Mouse (Mus musculus) hindbrain, embryonic 12.5 days (tissue): ENCODE data around the gene Erbb3. TPM values are rescaled to one million over a fixed set of nuclear protein-coding genes. Genes with fewer than 3 reads are reported as not detected.

Experiments
- microRNA-seq: library from miRNA; unstranded; fragments of <30 nt; microRNA quantifications from one replicate; pipeline ENCODE4, GENCODE M21; 2017
- polyA plus RNA-seq: library from polyadenylated mRNA; unstranded; fragments of >200 nt; fragmentation: Nextera tagmentation; extraction: Ambion mirVana; gene quantifications from 2 replicates; pipeline ENCODE4 v1.2.1, GENCODE M21; 2016

The Erbb3 gene
- polyA plus RNA-seq, 1 experiment from 2014 or later: 11.7 TPM

Small RNA genes lying within 50 kb of the gene (microRNA-seq; reads per million reads assigned to microRNA genes)
- gene Gm47275 (not detected), gene Mir6917 (not detected)

Other genes with a start within 250 kb of the Erbb3 start
- 31.7 and 32.8 TPM in 2 replicates for gene Coq10a, start 220.7 kb downstream of the Erbb3 start, polyA plus RNA-seq
- gene Ankrd52, start 212.5 kb downstream of the Erbb3 start, polyA plus RNA-seq: 13.6 and 13.7 TPM in 2 replicates
- 0.43 TPM in 1 of 2 replicates, not detected in the other for gene Slc39a5, start 188.4 kb downstream of the Erbb3 start, polyA plus RNA-seq
- 102 and 104 TPM in 2 replicates for gene Nabp2, start 178.2 kb downstream of the Erbb3 start, polyA plus RNA-seq
- 60.8 and 61.4 TPM in 2 replicates for gene Rnf41, start 178.0 kb downstream of the Erbb3 start, polyA plus RNA-seq
- 195 and 215 TPM in 2 replicates for gene Smarcc2, start 130.4 kb downstream of the Erbb3 start, polyA plus RNA-seq
- gene Myl6, start 95.5 kb downstream of the Erbb3 start, polyA plus RNA-seq: 836 and 860 TPM in 2 replicates
- 2.9 and 3.3 TPM in 2 replicates for gene Myl6b, start 91.0 kb downstream of the Erbb3 start, polyA plus RNA-seq
- gene Esyt1, start 63.8 kb downstream of the Erbb3 start, polyA plus RNA-seq: 28.9 and 30.9 TPM in 2 replicates
- gene Zc3h10, start 41.9 kb downstream of the Erbb3 start, polyA plus RNA-seq: 20.8 TPM in 2 replicates
- gene Rpl41, start 40.3 kb downstream of the Erbb3 start, polyA plus RNA-seq: 2,172 and 2,716 TPM in 2 replicates
- gene Pa2g4, start 23.7 kb downstream of the Erbb3 start, polyA plus RNA-seq: 140 and 143 TPM in 2 replicates
- gene Rps26, start 37.1 kb upstream of the Erbb3 start, polyA plus RNA-seq: 418 and 515 TPM in 2 replicates
- gene Ikzf4, start 56.3 kb upstream of the Erbb3 start, polyA plus RNA-seq: 8.7 and 9.8 TPM in 2 replicates
- gene Suox, start 84.4 kb upstream of the Erbb3 start, polyA plus RNA-seq: 15.1 and 16.4 TPM in 2 replicates
- gene Rab5b, start 106.6 kb upstream of the Erbb3 start, polyA plus RNA-seq: 96.2 and 103 TPM in 2 replicates
- 3.5 and 6.0 TPM in 2 replicates for gene Pmel, start 114.5 kb upstream of the Erbb3 start, polyA plus RNA-seq
- 74.5 and 75.3 TPM in 2 replicates for gene Cdk2, start 115.4 kb upstream of the Erbb3 start, polyA plus RNA-seq
- 6.9 and 7.3 TPM in 2 replicates for gene Dgka, start 155.2 kb upstream of the Erbb3 start, polyA plus RNA-seq
- gene Pym1, start 158.2 kb upstream of the Erbb3 start, polyA plus RNA-seq: 46.3 and 48.5 TPM in 2 replicates
- gene Mmp19, start 201.3 kb upstream of the Erbb3 start, polyA plus RNA-seq: 0.27 and 0.63 TPM in 2 replicates
- gene Dnajc14, start 214.4 kb upstream of the Erbb3 start, polyA plus RNA-seq: 61.1 and 64.1 TPM in 2 replicates
- gene Tmem198b, start 214.7 kb upstream of the Erbb3 start, polyA plus RNA-seq: 20.5 and 21.4 TPM in 2 replicates
- 196 and 204 TPM in 2 replicates for gene Sarnp, start 227.7 kb upstream of the Erbb3 start, polyA plus RNA-seq
- 26.3 and 41.4 TPM in 2 replicates for gene Ormdl2, start 232.0 kb upstream of the Erbb3 start, polyA plus RNA-seq